Mouse (Mus musculus) olfactory bulb, adult 2 months (tissue): Measurements from ENCODE around the gene Gnb1l. TPM values are rescaled to one million over a fixed set of nuclear protein-coding genes. Genes with fewer than 3 reads are reported as not detected.
"Not testable (repeated sequence)": the region's sequence is repeated elsewhere in the genome, so short reads cannot be mapped to it uniquely, and the experiment has no call there.

Experiments
- H3K27ac ChIP-seq: fragments of 200-500 bp; 2 replicates; pipeline ENCODE4 v1.5.1; 2012; ENCODE audit warnings: low read depth, low read length; ENCODE audit not compliant: insufficient read depth
- H3K4me1 ChIP-seq: fragments of 200-500 bp; 2 replicates; pipeline ENCODE4 v1.6.1; 2012; ENCODE audit warnings: low read length; ENCODE audit not compliant: control insufficient read depth, insufficient read depth
- H3K4me3 ChIP-seq: fragments of 200-500 bp; 2 replicates; pipeline ENCODE4 v1.5.1; 2012; ENCODE audit warnings: mild to moderate bottlenecking, low read depth, low read length, moderate library complexity; ENCODE audit not compliant: insufficient read depth
- CTCF ChIP-seq: fragments of 200-500 bp; IDR thresholded peaks from 2 replicates; pipeline ENCODE4 v1.5.1; 2012; ENCODE audit warnings: low read depth, mild to moderate bottlenecking, low read length, moderate library complexity; ENCODE audit not compliant: insufficient read depth
- POLR2A ChIP-seq: fragments of 200-500 bp; IDR thresholded peaks from 2 replicates; pipeline ENCODE4 v1.6.1; 2012; ENCODE audit warnings: mild to moderate bottlenecking, low read depth, low read length, moderate library complexity; ENCODE audit not compliant: insufficient read depth
- WGBS: fragments of 180-500 bp; shearing (Covaris S2); methylation state at CpG from one replicate; pipeline ENCODE4 v1.1.7; 2018; 5-methylcytosine and 5-hydroxymethylcytosine counted together
- polyA plus RNA-seq: library from polyadenylated mRNA; stranded (reverse); fragments of >200 nt; gene quantifications from 2 replicates; pipeline ENCODE4 v1.2.4, GENCODE M21; 2012; ENCODE audit warnings: low replicate concordance; ENCODE audit not compliant: missing spikeins, insufficient read depth, insufficient read length

Gnb1l gene
- polyA plus RNA-seq, 1 experiment, result not detected

DNA sequence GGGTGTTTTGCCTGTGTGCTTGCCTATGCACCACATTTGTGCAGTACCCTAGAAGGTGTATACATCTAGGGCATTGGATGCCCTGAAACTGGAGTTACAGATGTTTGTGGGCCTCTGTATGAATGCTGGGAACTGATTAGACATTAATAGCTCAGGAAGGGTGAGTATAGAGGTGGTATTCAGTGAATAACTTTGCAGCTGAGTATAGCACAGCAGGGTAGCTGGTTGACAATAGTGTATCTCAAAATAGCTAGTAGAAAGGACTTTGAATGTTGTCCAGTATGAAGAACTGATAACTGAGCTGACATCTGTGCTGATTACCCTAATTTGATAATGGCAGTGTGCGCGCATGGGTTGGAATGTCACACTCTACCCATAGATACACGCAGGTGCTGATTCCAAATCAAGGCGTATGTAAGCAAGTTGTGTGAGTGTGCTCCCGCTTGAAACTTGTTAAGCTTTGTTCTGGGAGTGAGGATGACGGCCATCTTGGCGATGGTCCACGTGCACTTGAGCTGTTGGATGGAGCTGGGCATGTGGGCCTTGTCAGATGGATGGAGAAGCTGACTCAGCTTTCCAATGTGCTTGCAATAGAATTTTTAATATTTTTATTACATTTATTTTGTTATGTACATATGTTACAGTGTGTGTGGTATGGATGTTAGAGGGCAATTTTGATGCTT lies 25.2 kb downstream of the Gnb1l start:
- WGBS, result 73% methylated on average over 8 of the region's 8 CpGs
- Histone ChIP-seq H3K4me3 (no peak overlapping the region), H3K4me1 (no peaks in the 10 kb centered on the region), H3K27ac (no peak overlapping the region)
- TF ChIP-seq POLR2A, result no peak
- no peak for TF ChIP-seq CTCF

DNA sequence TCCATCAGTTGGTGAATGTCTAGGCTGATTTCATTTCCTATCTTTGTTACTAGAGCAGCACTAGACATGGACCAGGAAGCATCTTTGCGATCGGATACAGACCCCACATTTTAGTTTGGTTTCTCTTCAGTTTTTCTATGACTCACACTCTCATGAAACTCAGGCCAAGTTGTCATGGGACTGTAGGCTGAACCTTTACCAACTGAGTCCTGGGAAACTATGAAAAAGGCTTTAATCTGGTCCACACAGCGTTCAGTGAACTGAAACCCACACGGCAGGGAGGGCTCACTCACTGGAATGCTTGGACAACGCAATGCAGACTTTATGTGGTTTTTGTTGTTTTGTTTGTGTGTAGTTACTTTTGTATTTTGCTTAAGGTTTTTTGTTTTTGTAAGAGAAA lies 30.1 kb downstream of the Gnb1l start:
- Histone ChIP-seq H3K4me1 (no peaks in the 10 kb centered on the region), H3K27ac (no peak overlapping the region), H3K4me3 (no peak overlapping the region)
- 80% methylated on average over 5 of the region's 5 CpGs for WGBS
- TF ChIP-seq POLR2A (no peak), CTCF (no peak)

DNA sequence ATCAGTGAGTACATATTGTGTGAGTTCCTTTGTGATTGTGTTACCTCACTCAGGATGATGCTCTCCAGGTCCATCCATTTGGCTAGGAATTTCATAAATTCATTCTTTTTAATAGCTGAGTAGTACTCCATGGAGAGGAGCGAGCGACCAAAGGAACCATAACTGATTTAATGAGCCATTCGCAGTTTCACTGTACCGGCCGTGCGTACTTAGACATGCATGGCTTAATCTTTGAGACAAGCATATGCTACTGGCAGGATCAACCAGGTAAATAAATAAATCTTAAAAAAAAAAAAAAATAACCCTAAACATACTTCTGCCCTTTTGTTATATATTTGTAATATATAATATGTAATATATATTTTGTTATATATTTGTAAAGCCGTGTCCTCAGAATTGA lies 34.5 kb downstream of the Gnb1l start:
- H3K4me1 ChIP-seq, H3K4me3 ChIP-seq, H3K27ac ChIP-seq: not testable (repeated sequence)
- 98% methylated on average over 7 of the region's 7 CpGs for WGBS

DNA sequence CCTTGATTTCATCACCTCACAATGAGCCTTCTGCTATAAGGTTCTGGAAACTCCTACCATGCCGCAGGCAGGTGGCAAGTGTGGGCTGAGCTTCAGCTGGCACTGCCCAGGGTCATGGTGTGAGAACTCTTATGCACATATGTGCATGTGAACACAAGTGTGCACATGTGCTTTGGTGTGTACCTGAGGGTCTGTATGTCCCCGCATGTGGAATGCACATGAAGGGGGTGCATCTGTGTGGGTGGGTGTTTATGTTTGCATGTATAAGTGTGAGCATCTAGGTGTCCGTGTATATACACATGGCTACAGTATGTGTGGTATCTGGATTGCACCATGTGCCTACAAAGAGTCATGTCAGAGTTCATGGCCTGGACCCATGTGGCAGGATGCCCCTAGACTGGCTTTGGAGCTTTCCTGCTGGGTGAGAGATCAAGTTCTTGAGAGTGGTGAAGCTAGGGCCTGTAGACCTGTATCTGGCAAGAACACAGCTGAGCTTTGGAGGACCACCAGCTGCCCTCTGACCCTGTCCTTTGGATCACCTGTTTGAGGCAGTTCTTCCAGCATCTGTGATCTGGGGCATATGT lies 39.0 kb downstream of the Gnb1l start:
- 95% methylated on average over 3 of the region's 3 CpGs for WGBS
- Histone ChIP-seq H3K4me1 (no peaks in the 10 kb centered on the region), H3K27ac (no peak overlapping the region), H3K4me3 (no peak overlapping the region)
- no peak for TF ChIP-seq CTCF
- TF ChIP-seq POLR2A, result no peak

DNA sequence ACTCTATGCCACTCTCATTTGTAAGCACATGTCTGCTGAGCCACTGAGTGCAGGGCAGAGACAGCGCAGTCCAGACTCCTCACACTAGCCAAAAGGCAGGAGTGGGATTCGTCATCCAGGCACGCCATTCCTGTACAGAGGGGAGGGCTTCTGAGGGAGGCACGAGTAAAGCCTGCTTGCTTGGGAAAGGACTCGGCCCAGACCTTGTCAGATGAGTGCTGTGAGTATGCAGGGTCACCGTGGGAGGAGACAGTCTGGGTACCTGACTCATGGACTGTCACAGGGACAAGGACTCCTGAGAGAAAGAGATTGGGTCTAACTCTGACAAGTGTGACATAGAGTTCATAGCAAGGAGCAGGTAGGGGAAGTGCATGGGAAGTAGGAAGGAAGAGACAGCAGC lies 40.8 kb downstream of the Gnb1l start:
- H3K4me3 ChIP-seq, result no peak overlapping the region
- WGBS, result 85% methylated on average over 6 of the region's 6 CpGs
- H3K4me1 ChIP-seq, result no peaks in the 10 kb centered on the region
- TF ChIP-seq CTCF, result no peak
- no peak for TF ChIP-seq POLR2A
- H3K27ac ChIP-seq, result no peak overlapping the region

DNA sequence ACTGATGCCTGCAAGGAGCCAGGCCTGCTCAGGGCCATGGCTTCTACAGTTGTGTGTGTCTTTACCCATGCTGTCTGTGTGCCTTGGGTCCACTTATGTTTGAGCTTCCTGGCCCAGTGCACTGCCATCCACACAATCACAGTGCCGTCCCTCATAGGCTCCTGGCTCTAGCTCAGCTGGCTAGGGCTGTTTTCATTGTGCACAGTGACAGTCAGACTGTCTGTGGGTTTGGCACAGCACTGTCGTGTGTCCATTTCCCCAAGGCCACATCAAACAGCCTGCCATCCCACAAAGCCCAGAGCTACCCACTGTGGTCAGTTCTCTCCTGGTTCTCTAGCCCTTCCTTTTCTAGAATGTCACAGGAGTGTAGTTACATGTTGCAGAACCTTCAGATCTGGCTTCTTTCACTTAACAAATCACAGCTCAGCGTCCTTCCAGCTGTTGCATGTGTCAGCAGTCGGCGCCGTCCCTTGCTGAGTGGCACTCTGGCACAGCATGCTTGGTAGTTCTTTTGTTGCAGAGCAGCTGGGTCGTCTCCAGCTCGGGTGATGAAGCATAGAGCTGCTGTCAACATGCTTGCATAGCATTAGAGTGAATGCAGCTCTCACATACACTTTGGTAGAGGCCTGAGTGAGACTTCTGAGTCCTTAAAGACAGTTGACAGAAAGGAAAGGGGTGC lies 44.8 kb downstream of the Gnb1l start:
- Histone ChIP-seq H3K27ac (no peak overlapping the region), H3K4me3 (no peak overlapping the region), H3K4me1 (peaks cover 5% of the 10 kb centered on the region; the same call in 1 of the 2 replicates)
- WGBS, result 42% methylated on average over 8 of the region's 8 CpGs
- TF ChIP-seq POLR2A (no peak), CTCF (no peak)

DNA sequence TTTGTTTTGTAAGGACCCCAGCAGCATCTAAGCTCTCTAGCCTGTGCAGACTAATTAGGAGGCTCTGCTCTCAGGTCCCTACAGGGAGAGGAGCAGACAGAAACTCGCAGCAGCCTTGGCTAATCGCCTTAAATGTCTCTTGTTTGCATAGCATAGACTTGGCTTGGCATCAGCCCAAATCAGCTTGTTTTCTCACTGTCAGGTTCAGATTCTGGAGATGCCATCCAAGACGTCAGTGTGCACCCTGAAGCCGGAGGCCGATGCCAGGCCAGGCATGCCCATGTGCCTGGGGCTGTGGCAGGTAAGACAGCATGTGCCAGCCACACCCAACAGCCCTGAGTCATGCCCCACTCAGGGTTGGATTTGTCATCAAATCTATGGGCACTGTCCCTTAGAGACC lies 49.4 kb downstream of the Gnb1l start:
- Histone ChIP-seq H3K4me1 (peaks cover 5% of the 10 kb centered on the region; the same call in 1 of the 2 replicates), H3K4me3 (no peak overlapping the region), H3K27ac (no peak overlapping the region)
- no peak for TF ChIP-seq POLR2A
- TF ChIP-seq CTCF, result no peak
- WGBS, result 72% methylated on average over 5 of the region's 5 CpGs

DNA sequence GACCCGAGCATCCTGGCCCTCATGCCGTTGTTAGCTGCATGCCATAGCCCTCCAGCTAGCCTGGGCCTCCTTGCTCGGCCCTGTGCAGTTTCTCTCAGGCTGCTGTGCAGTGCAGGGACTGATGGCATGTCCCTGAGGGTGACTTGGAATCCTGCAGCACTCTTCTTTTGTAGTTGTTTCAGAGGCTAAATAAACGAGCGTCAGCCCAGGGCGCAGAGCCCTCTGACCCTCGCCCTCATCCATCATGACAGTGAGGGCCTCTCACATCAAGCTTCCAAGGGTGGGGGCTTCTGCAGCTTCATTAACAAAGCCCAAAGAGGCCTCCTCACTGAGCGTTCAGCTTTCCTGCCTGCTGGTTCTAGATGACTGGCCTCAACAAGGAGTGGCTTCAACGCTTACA lies 53.1 kb downstream of the Gnb1l start:
- TF ChIP-seq POLR2A, result no peak
- no peak for TF ChIP-seq CTCF
- 74% methylated on average over 9 of the region's 9 CpGs for WGBS
- no peak overlapping the region for H3K4me3 ChIP-seq
- no peaks in the 10 kb centered on the region; the same call in 1 of the 2 replicates for H3K4me1 ChIP-seq
- H3K27ac ChIP-seq, result no peak overlapping the region

DNA sequence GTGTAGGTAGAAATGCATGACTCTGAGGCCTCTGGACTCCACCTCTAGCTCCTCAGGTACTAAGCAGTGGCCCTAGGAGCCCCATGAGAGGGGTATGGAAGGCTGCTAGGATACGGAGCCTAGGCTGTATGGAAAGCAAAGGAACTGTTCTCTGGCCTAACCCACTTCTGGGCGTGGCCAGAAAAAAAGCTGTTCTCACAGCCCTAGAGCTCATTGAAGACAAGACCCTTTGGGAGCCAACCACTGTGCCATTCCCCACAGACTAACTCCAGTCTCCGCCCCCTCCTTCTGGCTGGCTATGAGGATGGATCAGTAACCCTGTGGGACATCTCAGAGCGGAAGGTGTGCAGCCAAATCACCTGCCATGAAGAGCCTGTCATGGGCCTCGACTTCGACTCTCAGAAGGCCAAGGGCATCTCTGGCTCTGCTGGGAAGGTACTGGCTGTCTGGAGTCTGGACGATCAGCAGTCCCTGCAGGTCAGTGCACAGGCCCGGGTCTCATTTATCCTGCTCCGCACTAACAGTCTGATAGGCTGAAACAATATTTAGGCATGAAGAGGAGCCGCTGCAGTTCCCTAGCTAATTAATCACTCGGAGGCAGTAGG lies 53.7 kb downstream of the Gnb1l start:
- Histone ChIP-seq H3K27ac (no peak overlapping the region), H3K4me1 (no peaks in the 10 kb centered on the region; the same call in 1 of the 2 replicates), H3K4me3 (no peak overlapping the region)
- TF ChIP-seq CTCF, result no peak
- TF ChIP-seq POLR2A, result no peak
- WGBS, result 86% methylated on average over 11 of the region's 11 CpGs
